Mouse (Mus musculus) 3134 (cell line): ENCODE measurements around the gene Zswim1.
"Not testable (repeated sequence)": the region's sequence is repeated elsewhere in the genome, so short reads cannot be mapped to it uniquely, and the experiment has no call there.

ENCODE experiments used
- DNase-seq: peaks from one replicate; pipeline ENCODE4 v3.0.0-alpha.2; 2011; ENCODE audit warnings: low spot score; ENCODE audit not compliant: insufficient read length; ENCODE audit errors: extremely low read depth

Gene Zswim1

DNA sequence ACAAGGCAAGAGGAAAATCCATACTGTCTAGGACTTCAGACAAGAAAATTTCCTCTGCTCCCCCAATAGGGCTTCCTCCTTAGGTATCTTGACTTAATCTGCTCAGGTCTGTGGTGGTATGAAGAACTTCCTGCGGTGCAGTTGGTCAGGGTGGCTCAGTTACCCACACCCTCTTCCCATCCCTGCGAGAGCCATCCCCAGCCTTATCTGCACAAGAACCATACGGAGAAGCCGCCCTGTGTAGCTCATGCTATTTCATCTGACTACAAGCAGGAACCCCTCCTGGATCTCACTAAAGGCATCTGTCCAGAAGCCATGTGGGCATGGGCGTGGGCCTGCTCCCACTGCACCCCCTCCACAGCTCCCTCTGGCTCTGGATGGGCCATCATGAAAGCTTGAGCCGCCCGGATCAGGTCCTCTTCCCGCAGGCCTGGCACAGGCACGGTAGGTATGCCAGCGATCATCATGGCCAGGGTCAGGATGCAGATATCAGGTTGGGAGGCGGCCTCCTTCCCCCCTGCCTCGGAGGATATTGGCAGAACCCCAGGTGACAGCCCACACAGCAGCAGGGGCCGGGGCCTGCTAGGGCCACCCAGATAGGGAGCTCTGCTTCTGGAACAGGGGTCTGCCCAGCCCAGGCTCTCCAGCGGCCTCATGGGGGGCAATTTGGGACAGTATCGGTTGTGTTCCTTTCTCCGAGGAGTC, 4.8 kb downstream of the Zswim1 start:
- no peak for DNase-seq

DNA sequence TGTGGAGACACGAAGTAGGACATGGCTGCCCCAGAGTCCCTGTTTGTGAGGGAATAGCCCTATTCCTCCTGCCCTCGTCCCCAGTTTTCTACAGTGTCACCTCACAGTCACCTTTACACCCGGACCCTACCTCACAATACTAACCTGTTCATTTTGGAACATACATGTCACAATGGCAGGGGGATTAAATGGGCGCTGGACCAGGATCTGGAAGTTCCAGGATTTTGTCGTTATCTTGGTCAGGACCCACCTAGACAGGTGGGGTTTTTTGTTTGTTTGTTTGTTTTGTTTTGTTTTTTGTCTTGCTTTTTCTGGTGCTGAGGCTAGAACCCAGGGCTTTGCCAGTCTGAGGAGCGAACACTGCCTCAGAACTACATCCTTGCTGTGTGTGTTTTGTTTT, 6.0 kb downstream of the Zswim1 start, which contains the start of gene Spata25:
Gene Spata25, minus strand, starts transcription at position 101 of the 400 bp plus-strand sequence.
- no peak for DNase-seq

DNA sequence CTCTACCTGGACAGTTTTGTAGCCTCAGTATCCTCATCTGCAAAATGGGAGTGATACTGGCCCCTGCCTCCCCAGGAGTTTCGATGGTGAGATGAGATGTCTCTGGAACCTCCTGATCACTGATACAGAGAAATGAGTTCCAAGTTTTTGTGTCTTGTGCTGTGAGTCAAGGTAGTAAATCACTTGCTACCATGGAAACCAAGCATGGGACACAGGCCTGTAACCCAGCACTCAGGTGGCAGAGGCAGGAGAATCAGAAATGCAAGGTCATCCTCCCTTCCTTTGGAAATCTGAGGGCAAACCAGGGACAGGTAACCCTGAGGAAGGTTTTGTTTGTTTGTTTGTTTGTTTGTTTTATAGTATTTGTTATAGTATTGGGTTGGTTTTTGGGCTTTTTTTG, 6.6 kb downstream of the Zswim1 start:
- DNase-seq: no peak

DNA sequence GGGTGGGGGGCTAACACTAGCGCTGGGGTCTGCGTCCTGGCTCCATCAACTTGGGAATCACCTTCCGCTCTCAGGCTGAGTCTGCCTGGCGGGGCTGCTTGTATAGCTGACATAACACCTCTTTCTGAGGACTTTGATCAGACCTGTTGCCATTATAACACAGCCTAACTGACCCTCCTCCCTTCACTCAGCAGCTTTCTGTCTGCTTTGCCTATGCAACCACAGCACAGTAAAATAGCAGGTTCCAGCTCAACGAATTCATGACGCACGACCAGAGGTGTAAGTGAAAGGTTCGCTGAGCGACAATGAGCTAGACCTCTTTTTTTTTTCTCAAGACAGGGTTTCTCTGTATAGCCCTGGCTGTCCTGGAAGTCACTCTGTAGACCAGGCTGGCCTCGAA, 8.5 kb downstream of the Zswim1 start:
- no peak for DNase-seq

DNA sequence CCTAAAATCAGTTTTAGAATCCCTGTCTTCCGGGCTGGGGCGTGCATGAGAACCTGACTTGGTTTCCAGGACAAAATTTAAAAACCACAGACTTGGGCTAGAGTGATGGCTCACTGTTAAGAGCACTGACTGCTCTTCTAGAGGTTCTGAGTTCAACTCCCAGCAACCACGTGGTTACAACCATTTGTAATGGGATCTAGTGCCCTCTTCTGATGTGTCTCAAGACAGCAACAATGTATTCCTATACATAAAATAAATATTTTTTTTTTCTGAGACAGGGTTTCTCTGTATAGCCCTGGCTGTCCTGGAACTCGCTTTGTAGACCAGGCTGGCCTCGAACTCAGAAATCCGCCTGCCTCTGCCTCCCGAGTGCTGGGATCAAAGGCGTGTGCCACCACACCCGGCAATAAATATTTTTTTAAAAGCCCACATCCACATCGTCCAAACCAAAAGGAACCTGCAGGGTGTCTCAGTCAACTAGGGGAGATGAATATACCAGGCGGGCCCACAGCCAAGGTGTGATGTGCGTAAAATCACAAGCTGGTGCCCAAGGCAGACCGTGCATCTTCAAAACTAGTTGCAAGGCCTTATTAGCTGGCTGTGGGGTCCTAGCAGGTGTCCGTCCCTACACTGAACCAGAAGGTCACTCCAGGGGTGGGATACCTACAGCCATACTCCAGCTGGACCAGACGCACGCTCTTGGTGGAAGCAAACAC, 9.7 kb downstream of the Zswim1 start:
- DNase-seq: no peak

DNA sequence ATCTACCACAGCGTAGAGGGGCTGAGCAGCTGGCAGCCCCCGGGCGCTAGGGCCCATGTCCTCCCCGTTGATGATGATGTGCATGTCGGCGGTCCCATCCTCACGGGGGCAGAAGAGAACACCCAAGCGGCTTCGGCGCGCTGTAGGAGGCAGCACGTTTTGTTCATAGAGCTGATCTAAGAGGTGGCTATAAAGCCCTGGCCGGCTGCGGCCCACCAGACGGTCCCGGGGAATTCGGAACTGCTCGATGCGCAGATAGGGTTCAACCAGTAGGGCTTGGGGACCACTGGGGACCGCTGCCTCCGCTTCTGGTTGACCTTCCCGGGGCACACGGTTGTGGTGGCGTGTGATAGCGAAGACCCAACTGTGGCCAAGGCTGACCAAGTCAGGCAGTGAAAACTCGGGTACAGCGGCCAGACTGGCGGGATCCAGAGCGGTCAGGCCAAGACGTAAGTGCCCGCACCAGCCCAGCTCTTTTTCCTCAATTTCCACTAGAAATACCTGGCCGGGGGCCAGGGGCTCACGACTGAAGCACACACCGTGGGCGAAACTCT, 10.3 kb downstream of the Zswim1 start, which contains the start of gene Ctsa:
Gene Ctsa, plus strand, starts transcription at position 126 of the 554 bp plus-strand sequence.
- DNase-seq: peak; percentile 42

DNA sequence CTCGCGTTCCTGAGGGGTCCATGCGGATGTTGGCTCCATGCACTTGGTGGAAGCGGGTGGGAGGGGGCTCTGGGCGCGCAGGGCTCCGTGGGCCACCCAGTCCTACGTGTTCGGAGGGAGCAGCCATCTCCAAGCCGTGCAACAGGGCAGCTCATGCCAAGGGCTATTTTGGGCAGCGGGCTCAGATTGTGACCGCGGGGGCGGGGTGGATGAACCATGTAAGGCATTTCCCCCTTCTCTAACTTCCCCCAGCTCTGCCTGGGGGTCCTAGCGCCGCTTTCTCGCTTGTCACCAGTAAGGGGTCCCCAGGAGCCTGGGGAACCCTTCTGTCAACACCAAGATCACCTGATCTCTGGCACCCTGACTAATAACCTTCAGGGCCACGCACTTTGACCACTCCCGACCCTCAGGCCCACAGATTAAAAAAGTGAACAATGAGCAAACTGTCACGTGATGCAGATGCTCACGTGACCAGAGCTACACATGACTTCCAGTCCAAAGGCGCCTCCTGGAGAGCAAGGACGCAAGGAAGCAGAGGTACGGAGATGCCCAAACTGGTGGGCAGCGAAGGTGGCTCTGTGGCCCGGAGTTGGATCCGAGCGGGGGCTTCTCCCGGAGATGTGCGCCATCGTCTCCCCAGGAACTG, 11.0 kb downstream of the Zswim1 start, which contains the start of gene Neurl2:
Gene Neurl2, minus strand, starts transcription at position 143 of the 646 bp plus-strand sequence.
- peak; percentile 79 for DNase-seq

DNA sequence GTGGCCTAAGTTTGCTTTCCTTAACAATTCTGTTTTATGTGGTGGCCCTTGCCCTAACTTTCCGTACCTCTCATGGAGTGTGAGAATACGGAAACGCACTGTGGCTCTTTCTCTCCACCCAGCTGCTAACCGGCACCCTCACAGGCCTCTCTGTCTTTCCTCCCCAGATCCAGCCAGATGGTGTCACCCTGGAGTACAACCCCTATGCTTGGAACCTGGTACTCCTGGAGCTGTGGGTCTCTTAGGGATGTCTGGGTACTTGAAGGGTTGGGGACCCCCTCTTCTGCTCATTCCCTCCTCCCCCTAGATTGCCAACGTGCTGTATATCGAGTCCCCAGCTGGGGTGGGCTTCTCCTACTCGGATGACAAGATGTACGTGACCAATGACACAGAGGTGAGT, 12.0 kb downstream of the Zswim1 start:
- DNase-seq: no peak

DNA sequence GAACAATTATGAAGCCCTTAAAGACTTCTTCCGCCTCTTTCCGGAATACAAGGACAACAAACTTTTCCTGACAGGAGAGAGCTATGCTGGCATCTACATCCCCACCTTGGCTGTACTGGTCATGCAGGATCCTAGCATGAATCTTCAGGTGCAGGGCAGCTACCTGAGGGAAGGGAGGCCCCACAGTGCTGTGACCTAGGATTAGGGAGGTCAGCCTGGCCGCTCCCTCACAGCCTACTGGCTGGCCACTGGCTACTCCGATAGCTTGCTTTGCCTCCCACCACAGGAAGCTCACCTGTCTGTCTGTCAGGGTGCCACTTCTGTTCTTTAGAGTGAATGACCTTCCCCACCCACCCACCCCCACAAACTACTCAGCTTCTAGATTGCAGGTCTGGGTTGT, 12.7 kb downstream of the Zswim1 start:
- DNase-seq: no peak

DNA sequence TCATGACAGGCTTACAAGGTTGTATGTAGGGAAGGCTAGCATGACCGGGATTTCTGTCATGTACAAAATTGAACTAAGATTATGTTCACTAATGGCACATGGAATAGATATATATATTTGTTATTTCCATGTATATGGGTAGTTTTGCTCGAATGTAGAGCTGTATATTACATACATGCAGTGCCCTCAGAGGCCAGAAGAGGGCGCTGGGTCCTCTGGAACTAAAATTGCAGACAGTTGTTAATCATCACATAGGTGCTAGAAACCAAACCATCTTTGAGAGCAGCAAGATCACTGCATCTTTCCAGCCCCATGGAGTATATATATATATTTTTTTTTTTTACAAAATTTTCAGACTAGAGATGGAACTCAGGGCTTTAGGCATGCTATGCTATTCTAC, 23.3 kb downstream of the Zswim1 start:
- DNase-seq: no peak

DNA sequence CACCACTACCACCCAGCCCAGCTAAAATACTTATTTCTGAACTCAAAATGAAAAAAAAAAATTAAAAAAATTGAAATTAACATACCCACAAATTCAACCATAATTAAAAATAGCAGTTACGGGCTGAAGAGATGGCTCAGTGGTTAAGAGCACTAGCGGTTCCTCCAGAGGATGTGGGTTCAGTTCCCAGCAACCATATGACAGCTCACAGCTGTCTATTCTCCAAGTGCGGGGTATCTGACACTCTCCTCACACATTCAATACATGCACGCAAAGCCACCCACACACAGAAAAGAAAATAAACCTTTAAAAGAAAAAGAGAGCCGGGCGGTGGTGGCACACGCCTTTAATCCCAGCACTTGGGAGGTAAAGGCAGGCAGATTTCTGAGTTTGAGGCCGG, 27.6 kb downstream of the Zswim1 start:
- no peak for DNase-seq

DNA sequence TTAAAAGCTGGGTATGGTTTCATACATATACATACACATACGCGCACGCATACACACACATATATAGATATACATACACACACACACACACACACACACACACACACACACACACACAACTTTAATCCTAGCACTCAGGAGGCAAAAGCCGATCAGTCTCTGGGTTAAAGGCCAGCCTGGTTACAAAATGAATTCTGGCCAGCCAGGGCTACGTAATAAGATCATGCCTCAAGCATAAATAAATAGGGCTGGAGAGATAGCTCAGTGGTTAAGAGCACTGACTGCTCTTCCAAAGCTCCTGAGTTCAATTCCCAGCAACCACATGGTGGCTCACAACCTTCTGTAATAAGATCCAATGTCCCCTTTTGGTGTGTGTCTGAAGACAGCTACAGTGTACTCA, 33.1 kb downstream of the Zswim1 start:
- not testable (repeated sequence) for DNase-seq

DNA sequence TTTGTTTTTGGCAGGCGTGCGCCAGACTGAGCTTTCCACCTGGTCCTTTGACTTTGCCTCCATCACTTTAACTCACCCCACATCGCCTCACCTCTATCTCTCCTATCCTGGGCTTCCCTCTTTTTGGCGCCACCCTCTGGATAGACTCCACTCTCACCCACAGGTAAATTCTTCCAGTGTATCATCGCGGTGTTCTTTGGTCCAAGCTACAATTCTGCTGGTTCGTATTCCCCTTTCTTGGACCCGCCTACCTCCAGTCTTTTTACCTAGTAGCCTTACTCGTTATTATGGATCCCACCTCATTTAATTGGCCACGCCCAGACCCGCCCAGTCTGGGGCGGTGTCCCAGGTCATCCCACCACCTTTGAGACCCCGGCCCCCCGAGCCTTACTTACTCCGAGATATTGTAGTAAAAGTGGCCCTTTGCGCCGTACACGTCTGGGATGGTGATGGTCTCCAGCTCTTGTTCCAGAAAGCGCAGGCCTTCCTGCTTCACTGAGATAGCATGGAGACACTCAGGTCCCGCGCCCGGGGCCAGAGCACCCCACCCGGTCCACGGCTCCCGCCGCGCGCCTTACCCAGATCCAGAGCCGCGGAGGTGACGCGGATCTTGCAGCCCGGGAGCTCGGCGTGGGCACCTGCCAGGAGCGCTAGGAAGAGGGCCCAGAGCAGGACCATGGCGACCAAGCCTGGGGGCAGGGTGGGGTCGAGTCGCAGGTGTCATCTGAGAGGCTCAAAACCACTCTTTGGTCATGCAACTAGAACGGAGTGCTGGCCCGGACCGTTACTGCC, 34.0 kb downstream of the Zswim1 start:
- no peak for DNase-seq

DNA sequence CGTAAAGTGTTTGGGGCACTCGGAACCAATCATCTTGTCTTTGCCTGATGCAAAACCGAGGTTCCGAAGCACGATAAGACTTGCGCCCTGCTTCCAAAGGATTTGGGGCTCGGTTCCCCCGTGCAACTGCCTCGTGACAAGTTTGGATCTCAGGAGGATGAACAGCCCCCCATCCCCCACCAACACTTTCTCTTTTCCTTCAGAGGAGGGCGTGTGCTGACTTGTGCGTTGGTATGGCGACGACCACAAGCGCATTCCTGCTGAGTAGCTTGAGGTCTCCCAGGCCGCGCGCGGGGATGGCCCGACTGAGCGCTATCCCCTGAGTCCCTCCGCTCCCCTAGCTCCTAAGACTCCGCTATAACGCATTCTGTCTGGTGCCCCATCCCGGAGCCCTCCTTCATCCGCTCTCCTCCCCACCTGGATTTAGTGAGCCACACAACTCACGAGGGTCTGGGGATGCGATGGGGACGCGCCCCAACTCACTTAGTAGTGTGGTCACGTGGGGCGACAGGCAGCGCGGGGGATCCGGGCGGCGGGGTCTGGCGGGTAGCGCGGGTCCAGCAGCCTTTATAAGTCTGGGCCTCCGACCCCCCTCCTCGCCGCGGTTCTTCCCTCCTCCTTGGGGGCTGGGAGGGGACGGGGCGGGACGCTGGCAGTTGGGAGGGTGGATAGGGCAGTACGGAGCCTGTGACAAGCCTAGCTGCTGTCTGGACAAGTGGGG, 34.8 kb downstream of the Zswim1 start, which contains the start of gene Pltp:
Gene Pltp, minus strand, starts transcription at position 611 of the 721 bp plus-strand sequence.
- DNase-seq: no peak

DNA sequence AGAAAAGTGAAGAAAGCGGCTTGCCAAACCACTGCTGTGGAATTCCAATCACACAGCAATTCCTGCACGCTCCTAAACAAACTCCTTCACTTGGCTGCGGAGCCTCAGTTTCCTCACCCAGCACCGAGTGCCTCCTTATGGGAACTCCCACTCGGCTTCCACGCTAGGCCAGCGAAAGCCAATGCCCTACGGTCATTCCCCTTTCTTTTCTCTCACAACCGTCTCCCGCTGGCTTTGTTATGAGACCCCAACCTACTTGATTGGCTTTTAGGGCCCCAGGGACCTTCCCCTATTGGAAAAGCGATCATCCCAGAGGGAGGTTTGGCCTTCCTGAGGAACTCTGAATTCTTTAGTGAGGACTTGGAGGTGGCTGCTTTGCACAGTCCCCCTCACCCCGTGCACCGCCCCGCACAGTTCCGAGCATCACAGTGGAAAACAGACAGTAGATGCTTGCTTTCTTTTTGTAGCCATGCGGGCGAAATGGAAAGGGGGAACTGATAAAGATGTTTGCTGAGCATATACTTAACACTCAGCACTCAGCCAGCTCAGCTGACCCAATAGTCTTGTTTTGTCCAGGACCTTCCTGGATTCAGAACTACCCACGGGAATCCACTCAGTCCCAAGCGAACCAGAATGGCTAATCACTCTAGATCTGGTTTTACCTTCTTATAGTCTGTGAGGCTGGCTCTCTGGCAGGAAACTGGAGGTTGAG, 35.5 kb downstream of the Zswim1 start:
- no peak for DNase-seq

DNA sequence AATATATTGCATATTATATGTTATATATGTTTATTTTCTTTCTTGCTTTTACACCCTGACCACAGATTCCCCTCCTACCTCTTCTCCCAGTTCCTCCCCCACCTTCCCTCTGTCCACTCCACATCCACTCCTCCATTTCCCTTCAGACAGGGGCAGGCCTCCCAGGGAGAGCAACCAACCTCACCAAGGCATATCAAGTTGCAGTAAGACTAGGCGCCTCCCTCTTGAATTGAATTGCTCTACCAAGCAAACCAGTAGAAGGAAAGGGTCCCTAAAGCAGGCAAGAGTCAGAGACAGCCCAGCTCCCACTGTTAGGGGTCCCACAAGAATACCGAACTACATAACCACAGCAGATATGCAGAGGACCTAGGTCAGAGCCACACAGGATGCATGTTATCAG, 36.7 kb downstream of the Zswim1 start:
- DNase-seq: no peak

DNA sequence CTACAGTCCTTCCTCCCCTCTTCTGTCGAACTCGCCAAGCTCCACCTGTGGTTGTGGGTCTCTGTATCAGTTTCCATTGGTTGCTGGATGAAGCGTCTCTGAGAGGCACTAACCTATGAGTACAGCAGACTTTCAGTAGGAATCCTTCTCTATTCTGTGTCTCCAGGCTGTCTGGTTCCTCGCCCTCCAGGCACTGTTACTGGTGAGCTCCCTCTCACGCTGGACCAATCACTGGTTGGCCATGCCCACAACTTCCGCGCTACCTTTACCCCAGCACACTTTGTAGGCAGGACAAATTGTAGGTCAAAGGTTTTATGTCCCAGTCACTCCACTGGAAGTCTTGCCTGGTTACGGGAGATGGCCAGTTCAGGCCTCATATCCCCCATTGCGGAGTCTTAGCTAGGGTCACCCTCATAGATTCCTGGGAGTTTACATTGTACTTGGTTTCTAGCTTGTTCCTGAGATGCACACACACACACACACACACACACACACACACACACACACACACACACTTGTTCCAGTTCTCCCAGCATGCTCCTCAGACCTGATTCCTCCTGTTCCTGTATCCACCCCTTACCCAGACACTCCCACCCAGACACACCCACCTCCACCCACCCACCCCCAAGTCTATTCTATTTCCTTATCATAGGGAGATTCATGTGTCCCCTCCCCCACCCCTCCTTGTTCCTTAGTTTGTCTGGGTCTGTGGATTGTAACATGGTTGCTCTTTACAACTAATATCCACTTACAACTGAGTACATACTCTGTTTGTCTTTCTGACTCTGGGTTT, 37.4 kb downstream of the Zswim1 start:
- no peak for DNase-seq

DNA sequence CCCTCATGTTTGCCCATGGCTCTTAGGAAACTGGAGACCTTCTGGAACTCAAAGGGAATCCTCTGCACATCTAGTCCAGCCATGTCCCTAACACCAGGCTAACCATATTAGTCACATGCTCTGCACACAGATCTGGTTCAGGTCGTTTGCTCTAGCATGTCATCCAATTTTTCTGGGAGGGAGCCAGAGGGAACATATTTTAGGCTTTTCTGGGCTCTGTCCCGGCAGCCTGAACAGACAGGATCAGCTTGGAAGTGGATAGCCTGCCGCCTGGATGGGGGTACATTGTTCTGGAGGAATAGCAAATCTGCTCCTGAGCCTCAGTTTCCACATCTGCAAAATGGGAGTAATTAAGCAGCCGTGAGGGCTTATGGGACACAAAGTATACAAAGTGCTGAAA, 38.6 kb downstream of the Zswim1 start:
- DNase-seq: no peak
